Mouse (Mus musculus) brain, embryonic 14.5 days (tissue): Measurements from ENCODE around the gene Nup210l.

Experiments
- CTCF ChIP-seq: fragments of 200-500 bp; IDR thresholded peaks from 2 replicates; pipeline ENCODE4 v1.5.1; 2012; ENCODE audit warnings: inconsistent platforms, mild to moderate bottlenecking, moderate library complexity, borderline replicate concordance; ENCODE audit not compliant: insufficient read depth, insufficient read length; ENCODE audit errors: extremely low read depth
- POLR2A ChIP-seq: fragments of 200-500 bp; IDR thresholded peaks from 2 replicates; pipeline ENCODE4 v1.6.1; 2012; ENCODE audit warnings: mild to moderate bottlenecking, inconsistent platforms, borderline replicate concordance; ENCODE audit not compliant: poor library complexity, insufficient read depth, insufficient read length, severe bottlenecking; ENCODE audit errors: extremely low read depth

DNA sequence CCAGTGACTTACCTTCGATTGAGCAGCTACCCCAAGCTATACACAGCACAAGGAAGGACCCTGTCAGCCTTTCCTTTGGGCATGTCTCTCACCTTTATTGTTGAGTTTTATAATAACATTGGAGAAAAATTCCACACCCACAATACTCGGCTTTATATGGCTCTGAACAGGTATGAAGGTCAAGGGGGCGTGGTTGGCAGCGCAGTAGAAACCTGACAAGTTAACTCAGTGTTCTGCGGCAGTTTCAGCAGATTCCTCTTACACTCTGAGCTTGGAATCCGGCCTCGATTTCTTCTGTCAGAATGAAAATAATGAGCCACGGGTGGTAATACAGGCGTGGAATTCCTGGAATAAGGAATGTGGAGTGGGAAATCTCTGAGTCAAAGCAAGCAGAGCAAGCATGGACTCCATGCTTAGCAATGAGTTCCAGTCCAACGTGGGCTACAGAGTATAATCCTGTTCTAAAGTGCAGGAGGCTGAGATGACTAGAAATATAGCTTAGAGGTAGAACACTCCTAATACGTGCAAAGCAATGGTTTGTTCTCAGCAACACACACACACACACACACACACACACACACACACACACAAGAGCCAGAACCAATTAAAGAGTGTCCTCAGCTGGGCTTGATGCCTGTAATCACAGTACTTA, 87.1 kb downstream of the Nup210l start:
- TF ChIP-seq CTCF (no peak), POLR2A (no peak)
